Mouse (Mus musculus) hindbrain, embryonic 13.5 days (tissue): ENCODE measurements around the gene Nim1k. TPM values are rescaled to one million over a fixed set of nuclear protein-coding genes. Genes with fewer than 3 reads are reported as not detected.
"Not testable (repeated sequence)": the region's sequence is repeated elsewhere in the genome, so short reads cannot be mapped to it uniquely, and the experiment has no call there.

ENCODE experiments used
- ATAC-seq: fragments of 200-750 bp; cut with Nextera tagmentation; 2 replicates; pipeline ENCODE4 v1.8.0; 2017; ENCODE audit warnings: moderate TSS enrichment; ENCODE audit not compliant: low FRiP score
- H3K27ac ChIP-seq: fragments of 300-500 bp; sonication (generic); 2 replicates; pipeline ENCODE4 v1.5.1; 2015; ENCODE audit warnings: inconsistent platforms, mild to moderate bottlenecking, moderate library complexity
- H3K27me3 ChIP-seq: fragments of 300-500 bp; sonication (generic); 2 replicates; pipeline ENCODE4 v1.6.1; 2015; ENCODE audit warnings: mild to moderate bottlenecking, inconsistent platforms
- H3K36me3 ChIP-seq: fragments of 300-500 bp; sonication (generic); 2 replicates; pipeline ENCODE4 v1.6.1; 2015; ENCODE audit warnings: mild to moderate bottlenecking, inconsistent platforms
- H3K4me1 ChIP-seq: fragments of 300-500 bp; sonication (generic); replicated peaks from 2 replicates; pipeline ENCODE4 v1.6.1; 2015; ENCODE audit warnings: inconsistent platforms
- H3K4me2 ChIP-seq: fragments of 300-500 bp; sonication (generic); 2 replicates; pipeline ENCODE4 v1.6.1; 2015; ENCODE audit warnings: inconsistent platforms, mild to moderate bottlenecking, moderate library complexity
- H3K4me3 ChIP-seq: fragments of 300-500 bp; sonication (generic); 2 replicates; pipeline ENCODE4 v1.5.1; 2015; ENCODE audit warnings: mild to moderate bottlenecking, inconsistent platforms
- H3K9ac ChIP-seq: fragments of 300-500 bp; sonication (generic); 2 replicates; pipeline ENCODE4 v1.6.1; 2015; ENCODE audit warnings: mild to moderate bottlenecking, inconsistent platforms
- H3K9me3 ChIP-seq: fragments of 300-500 bp; sonication (generic); 2 replicates; pipeline ENCODE4 v1.6.1; 2016; ENCODE audit warnings: inconsistent platforms
- WGBS: fragments of 180-500 bp; shearing (Covaris S2); methylation state at CpG from one replicate; pipeline ENCODE4 v1.1.7; 2015; 5-methylcytosine and 5-hydroxymethylcytosine counted together
- polyA plus RNA-seq: library from polyadenylated mRNA; unstranded; fragments of >200 nt; fragmentation: Nextera tagmentation; extraction: Ambion mirVana; gene quantifications from 2 replicates; pipeline ENCODE4 v1.2.1, GENCODE M21; 2015

The Nim1k gene
- polyA plus RNA-seq, 1 experiment from 2014 or later = 3.7 TPM

- Histone ChIP-seq H3K9me3 (no peaks in the 10 kb centered on the region), H3K36me3 (peaks cover 38% of the 10 kb centered on the region), H3K27ac (no peak overlapping the region), H3K4me1 (peaks cover 31% of the 10 kb centered on the region), H3K27me3 (no peaks in the 10 kb centered on the region), H3K9ac (no peak overlapping the region), H3K4me2 (no peak overlapping the region), H3K4me3 (no peak overlapping the region)
- WGBS = 83% methylated on average over 4 of the region's 4 CpGs
- ATAC-seq = no peak
Observed at GRCm38 (mm10) chr13:119698436-119698835, 57.2 kb downstream of the Nim1k start.

- H3K36me3 ChIP-seq = peaks cover 23% of the 10 kb centered on the region
- ATAC-seq = no peak
- H3K9me3 ChIP-seq = no peaks in the 10 kb centered on the region
- no peak overlapping the region for H3K27ac ChIP-seq
- no peak overlapping the region for H3K4me3 ChIP-seq
- peaks cover 46% of the 10 kb centered on the region for H3K4me1 ChIP-seq
- WGBS = 81% methylated on average over 1 of the region's 1 CpGs
- H3K4me2 ChIP-seq = no peak overlapping the region
- no peaks in the 10 kb centered on the region for H3K27me3 ChIP-seq
- no peak overlapping the region for H3K9ac ChIP-seq
Observed at GRCm38 (mm10) chr13:119696496-119696895, 59.2 kb downstream of the Nim1k start.

GRCm38 (mm10) chr13:119695676-119696075 is 60.0 kb downstream of the Nim1k start:
- Histone ChIP-seq H3K9ac (peak overlapping the region; percentile 49; the same call in 1 of the 2 replicates), H3K4me1 (peaks cover 51% of the 10 kb centered on the region), H3K27ac (no peak overlapping the region), H3K4me2 (0 out of 2 replicates have a peak overlapping the region, but pooled peaks have one; percentile 1), H3K27me3 (no peaks in the 10 kb centered on the region), H3K4me3 (no peak overlapping the region), H3K36me3 (peaks cover 15% of the 10 kb centered on the region), H3K9me3 (no peaks in the 10 kb centered on the region)
- ATAC-seq = no peak
- 64% methylated on average over 4 of the region's 4 CpGs for WGBS

GRCm38 (mm10) chr13:119691958-119692357 is 63.7 kb downstream of the Nim1k start:
- H3K27me3 ChIP-seq, H3K9me3 ChIP-seq, H3K27ac ChIP-seq, ATAC-seq, H3K36me3 ChIP-seq: not testable (repeated sequence)
- peak overlapping the region; percentile 96 for H3K4me3 ChIP-seq
- 65% methylated on average over 3 of the region's 3 CpGs for WGBS
- peak overlapping the region; percentile 86 for H3K4me2 ChIP-seq
- peak overlapping the region; percentile 98 for H3K9ac ChIP-seq
- peaks cover 58% of the 10 kb centered on the region for H3K4me1 ChIP-seq

GRCm38 (mm10) chr13:119690876-119691620 is 64.6 kb downstream of the Nim1k start:
- peak; percentile 24; the same call in 1 of the 2 replicates for ATAC-seq
- 5% methylated on average over 7 of the region's 7 CpGs for WGBS
- H3K36me3 ChIP-seq = peaks cover 2% of the 10 kb centered on the region; the same call in 1 of the 2 replicates
- H3K4me3 ChIP-seq = peak overlapping the region; percentile 96
- peak overlapping the region; percentile 86 for H3K4me2 ChIP-seq
- H3K4me1 ChIP-seq = peaks cover 54% of the 10 kb centered on the region
- no peaks in the 10 kb centered on the region for H3K9me3 ChIP-seq
- H3K27me3 ChIP-seq = no peaks in the 10 kb centered on the region
- peak overlapping the region; percentile 100 for H3K27ac ChIP-seq
- peak overlapping the region; percentile 98 for H3K9ac ChIP-seq

- Histone ChIP-seq H3K27me3 (no peaks in the 10 kb centered on the region), H3K27ac (peak within 1 kb of the TSS; percentile 100), H3K36me3 (peaks cover 2% of the 10 kb centered on the region; the same call in 1 of the 2 replicates), H3K4me3 (peak within 1 kb of the TSS; percentile 96), H3K4me2 (peak within 1 kb of the TSS; percentile 86), H3K9me3 (no peaks in the 10 kb centered on the region), H3K9ac (peak within 1 kb of the TSS; percentile 98), H3K4me1 (peaks cover 48% of the 10 kb centered on the region)
- under 1% methylated on average over 58 of the region's 59 CpGs for WGBS
- peak; percentile 99 for ATAC-seq
Observed at GRCm38 (mm10) chr13:119690039-119690728, 65.5 kb downstream of the Nim1k start, which contains the start of gene Hmgcs1. TSS of gene Hmgcs1 (plus strand) at chr13:119690379.

GRCm38 (mm10) chr13:119689709-119690038 is 66.0 kb downstream of the Nim1k start:
- no peaks in the 10 kb centered on the region for H3K9me3 ChIP-seq
- WGBS = 8% methylated on average over 5 of the region's 5 CpGs
- H3K36me3 ChIP-seq = no peaks in the 10 kb centered on the region; the same call in 1 of the 2 replicates
- peak overlapping the region; percentile 96 for H3K4me3 ChIP-seq
- peaks cover 44% of the 10 kb centered on the region for H3K4me1 ChIP-seq
- H3K4me2 ChIP-seq = peak overlapping the region; percentile 51
- H3K27ac ChIP-seq = peak overlapping the region; percentile 87
- no peak overlapping the region for H3K9ac ChIP-seq
- ATAC-seq = no peak
- no peaks in the 10 kb centered on the region for H3K27me3 ChIP-seq

- no peaks in the 10 kb centered on the region for H3K36me3 ChIP-seq
- no peak overlapping the region for H3K4me3 ChIP-seq
- H3K4me2 ChIP-seq = no peak overlapping the region
- no peak overlapping the region for H3K9ac ChIP-seq
- WGBS = 80% methylated on average over 11 of the region's 11 CpGs
- no peaks in the 10 kb centered on the region for H3K27me3 ChIP-seq
- peaks cover 12% of the 10 kb centered on the region for H3K4me1 ChIP-seq
- ATAC-seq = no peak
- no peaks in the 10 kb centered on the region for H3K9me3 ChIP-seq
- H3K27ac ChIP-seq = no peak overlapping the region
Observed at GRCm38 (mm10) chr13:119684416-119685177, 71.1 kb downstream of the Nim1k start.

GRCm38 (mm10) chr13:119681161-119681560 is 74.5 kb downstream of the Nim1k start:
- no peak overlapping the region for H3K4me2 ChIP-seq
- no peak overlapping the region for H3K9ac ChIP-seq
- no peaks in the 10 kb centered on the region for H3K9me3 ChIP-seq
- no peaks in the 10 kb centered on the region for H3K36me3 ChIP-seq
- no peak overlapping the region for H3K27ac ChIP-seq
- H3K4me3 ChIP-seq = no peak overlapping the region
- no peaks in the 10 kb centered on the region for H3K27me3 ChIP-seq
- 85% methylated on average over 3 of the region's 3 CpGs for WGBS
- H3K4me1 ChIP-seq = no peaks in the 10 kb centered on the region
- ATAC-seq = no peak

- ATAC-seq = no peak
- H3K4me3 ChIP-seq = no peak overlapping the region
- H3K9me3 ChIP-seq = no peaks in the 10 kb centered on the region
- H3K4me2 ChIP-seq = no peak overlapping the region
- 53% methylated on average over 2 of the region's 2 CpGs for WGBS
- no peaks in the 10 kb centered on the region for H3K4me1 ChIP-seq
- H3K9ac ChIP-seq = no peak overlapping the region
- H3K27me3 ChIP-seq = no peaks in the 10 kb centered on the region
- no peak overlapping the region for H3K27ac ChIP-seq
- no peaks in the 10 kb centered on the region for H3K36me3 ChIP-seq
Observed at GRCm38 (mm10) chr13:119679721-119680120, 76.0 kb downstream of the Nim1k start.

GRCm38 (mm10) chr13:119678794-119679193 is 76.9 kb downstream of the Nim1k start:
- Histone ChIP-seq H3K4me2 (no peak overlapping the region), H3K9me3 (no peaks in the 10 kb centered on the region), H3K36me3 (no peaks in the 10 kb centered on the region), H3K4me3 (no peak overlapping the region), H3K4me1 (no peaks in the 10 kb centered on the region), H3K27me3 (no peaks in the 10 kb centered on the region), H3K27ac (no peak overlapping the region), H3K9ac (no peak overlapping the region)
- no peak for ATAC-seq
- WGBS = 84% methylated on average over 8 of the region's 8 CpGs

- WGBS = 76% methylated on average over 6 of the region's 9 CpGs
Observed at GRCm38 (mm10) chr13:119661420-119661819, 94.3 kb downstream of the Nim1k start.

More at GRCm38 (mm10) chr13:119661420-119661819, 94.3 kb downstream of the Nim1k start:
- H3K36me3 ChIP-seq, H3K4me2 ChIP-seq, H3K9me3 ChIP-seq, H3K4me1 ChIP-seq, ATAC-seq, H3K9ac ChIP-seq, H3K27ac ChIP-seq, H3K4me3 ChIP-seq, H3K27me3 ChIP-seq: not testable (repeated sequence)
